Mouse (Mus musculus): ENCODE measurements around the gene Fos. TPM values are rescaled to one million over a fixed set of nuclear protein-coding genes. Genes with fewer than 3 reads are reported as not detected.
A peak's percentile ranks its signal among the peaks of the same experiment; 100 is the strongest.

Fos gene
- polyA plus RNA-seq, 1 experiment from 2014 or later, result 2.2 TPM

DNA sequence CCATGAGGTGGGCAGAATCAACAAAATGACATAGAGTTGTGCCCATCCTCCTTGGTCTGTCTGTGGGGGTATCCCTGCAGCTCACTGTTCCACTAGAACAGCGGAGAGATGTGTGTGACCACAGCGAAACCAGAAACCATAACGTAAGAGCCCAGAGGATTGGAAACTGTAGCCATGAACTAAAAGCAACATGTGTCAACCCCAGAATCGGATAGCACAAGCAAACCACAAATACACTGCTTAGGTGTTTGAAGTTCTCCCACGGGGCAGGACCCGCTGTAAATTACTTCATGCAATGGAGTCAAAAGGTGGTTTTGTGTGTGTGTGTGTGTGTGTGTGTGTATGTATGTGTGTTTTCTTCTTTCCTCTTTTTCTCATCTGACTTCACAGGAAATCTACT is 26.7 kb upstream of the Fos start:
- peaks cover 4% of the 10 kb centered on the region for H3K4me1 ChIP-seq
- H3K4me3 ChIP-seq, result no peak overlapping the region
- ATAC-seq (replicated peaks), result no peak
- H3K9me3 ChIP-seq, result no peaks in the 10 kb centered on the region
- H3K27ac ChIP-seq (replicated peaks), result no peak overlapping the region
- 92% methylated on average over 6 of the region's 6 CpGs for WGBS
- no peaks in the 10 kb centered on the region for H3K27me3 ChIP-seq
- H3K9ac ChIP-seq (replicated peaks), result no peak overlapping the region
- H3K36me3 ChIP-seq, result no peaks in the 10 kb centered on the region
- H3K4me2 ChIP-seq (replicated peaks), result no peak overlapping the region

DNA sequence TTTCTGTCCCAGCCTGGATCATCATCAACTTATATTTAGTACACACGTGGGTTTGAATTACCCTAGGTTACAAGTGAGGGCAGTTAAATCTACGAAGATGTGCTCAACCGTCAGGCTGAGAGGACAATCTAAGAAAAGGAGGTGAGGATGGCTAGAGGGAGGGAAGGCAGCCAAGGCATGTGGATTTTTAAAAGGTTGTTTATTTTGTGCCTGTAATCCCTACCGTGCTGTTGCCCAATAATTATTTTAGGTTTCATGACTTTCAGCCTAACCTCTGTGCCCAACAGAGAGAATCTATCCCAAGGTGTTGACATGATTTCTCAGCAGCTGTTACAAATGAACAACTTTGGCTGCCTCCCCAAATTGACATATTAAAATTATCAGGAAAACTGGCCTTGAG is 26.2 kb upstream of the Fos start:
- WGBS, result 78% methylated on average over 4 of the region's 4 CpGs
- H3K9ac ChIP-seq (replicated peaks), result no peak overlapping the region
- no peaks in the 10 kb centered on the region for H3K27me3 ChIP-seq
- no peak overlapping the region for H3K4me3 ChIP-seq
- no peak overlapping the region for H3K27ac ChIP-seq (replicated peaks)
- H3K9me3 ChIP-seq, result no peaks in the 10 kb centered on the region
- no peaks in the 10 kb centered on the region for H3K36me3 ChIP-seq
- H3K4me2 ChIP-seq (replicated peaks), result no peak overlapping the region
- no peak for ATAC-seq (replicated peaks)
- H3K4me1 ChIP-seq, result peaks cover 7% of the 10 kb centered on the region

DNA sequence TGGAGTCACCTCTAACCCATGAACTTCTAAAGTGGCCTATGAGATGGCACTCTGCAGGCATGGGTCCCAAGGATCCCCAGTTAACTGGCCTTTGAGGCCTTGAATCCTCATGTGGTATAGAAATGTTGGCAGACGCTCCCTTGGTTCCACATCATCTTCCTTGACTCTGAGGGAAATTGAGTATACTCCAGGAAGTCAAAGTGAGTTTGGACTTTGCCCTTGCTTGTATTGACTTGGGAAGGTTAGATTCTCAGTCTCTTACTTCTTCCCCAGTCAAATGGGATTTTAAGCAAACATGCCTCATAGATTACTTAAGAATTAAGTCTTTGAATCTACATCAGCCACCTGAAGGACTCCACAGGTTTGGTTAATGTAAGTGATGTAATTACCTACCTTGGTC is 24.2 kb upstream of the Fos start:
- ATAC-seq (replicated peaks), result no peak
- no peak overlapping the region for H3K4me3 ChIP-seq
- WGBS, result 91% methylated on average over 1 of the region's 1 CpGs

DNA sequence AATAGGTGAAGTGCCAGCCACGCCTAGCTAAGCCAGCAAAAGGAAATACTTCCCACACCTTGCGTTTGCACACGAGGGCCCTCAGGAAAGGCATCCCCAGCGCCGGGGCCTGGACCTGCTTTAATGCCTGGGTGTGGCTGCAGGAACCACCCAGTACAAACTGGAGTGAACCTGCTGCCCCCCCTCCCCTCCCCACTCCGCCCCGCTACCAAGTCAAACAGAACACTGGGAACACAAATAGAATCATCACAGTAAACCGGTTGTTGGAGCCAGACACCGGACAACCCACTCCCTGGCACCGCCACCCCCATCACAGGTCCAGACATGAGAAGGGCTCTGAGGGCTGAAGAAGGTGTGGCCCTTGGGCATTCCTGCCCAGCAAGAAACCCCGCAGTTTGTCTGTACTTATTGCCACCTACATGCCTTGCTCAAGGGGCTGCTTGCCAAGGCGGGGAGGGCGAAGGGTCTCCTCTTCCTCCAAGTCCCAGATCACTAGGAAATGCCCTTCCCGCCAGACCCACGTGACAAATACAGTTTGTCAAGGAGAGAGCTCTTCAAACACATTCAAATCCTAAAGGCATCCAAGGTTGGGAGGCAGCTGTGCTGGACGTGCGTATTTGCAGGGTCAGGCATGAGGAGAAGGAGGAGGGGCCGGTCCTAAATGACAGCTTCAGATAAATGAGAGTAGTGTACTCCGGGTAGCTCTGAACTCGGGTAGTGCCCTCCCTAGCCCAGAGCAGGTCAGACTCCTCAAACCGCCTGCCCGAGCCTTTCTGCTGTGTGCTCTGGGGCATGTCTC is 21.8 kb upstream of the Fos start:
- Histone ChIP-seq H3K9ac (replicated peaks) (no peak overlapping the region), H3K4me3 (no peak overlapping the region), H3K4me2 (replicated peaks) (no peak overlapping the region), H3K4me1 (peaks cover 28% of the 10 kb centered on the region), H3K9me3 (no peaks in the 10 kb centered on the region), H3K27ac (replicated peaks) (no peak overlapping the region), H3K27me3 (no peaks in the 10 kb centered on the region), H3K36me3 (no peaks in the 10 kb centered on the region)
- no peak for ATAC-seq (replicated peaks)
- WGBS, result 51% methylated on average over 22 of the region's 22 CpGs

More for the DNA sequence above, 24.2 kb upstream of the Fos start:
- H3K4me2 ChIP-seq (replicated peaks), result no peak overlapping the region
- H3K27me3 ChIP-seq, result no peaks in the 10 kb centered on the region
- H3K27ac ChIP-seq (replicated peaks), result no peak overlapping the region
- no peaks in the 10 kb centered on the region for H3K36me3 ChIP-seq
- H3K9me3 ChIP-seq, result no peaks in the 10 kb centered on the region
- peaks cover 12% of the 10 kb centered on the region for H3K4me1 ChIP-seq
- H3K9ac ChIP-seq (replicated peaks), result no peak overlapping the region

DNA sequence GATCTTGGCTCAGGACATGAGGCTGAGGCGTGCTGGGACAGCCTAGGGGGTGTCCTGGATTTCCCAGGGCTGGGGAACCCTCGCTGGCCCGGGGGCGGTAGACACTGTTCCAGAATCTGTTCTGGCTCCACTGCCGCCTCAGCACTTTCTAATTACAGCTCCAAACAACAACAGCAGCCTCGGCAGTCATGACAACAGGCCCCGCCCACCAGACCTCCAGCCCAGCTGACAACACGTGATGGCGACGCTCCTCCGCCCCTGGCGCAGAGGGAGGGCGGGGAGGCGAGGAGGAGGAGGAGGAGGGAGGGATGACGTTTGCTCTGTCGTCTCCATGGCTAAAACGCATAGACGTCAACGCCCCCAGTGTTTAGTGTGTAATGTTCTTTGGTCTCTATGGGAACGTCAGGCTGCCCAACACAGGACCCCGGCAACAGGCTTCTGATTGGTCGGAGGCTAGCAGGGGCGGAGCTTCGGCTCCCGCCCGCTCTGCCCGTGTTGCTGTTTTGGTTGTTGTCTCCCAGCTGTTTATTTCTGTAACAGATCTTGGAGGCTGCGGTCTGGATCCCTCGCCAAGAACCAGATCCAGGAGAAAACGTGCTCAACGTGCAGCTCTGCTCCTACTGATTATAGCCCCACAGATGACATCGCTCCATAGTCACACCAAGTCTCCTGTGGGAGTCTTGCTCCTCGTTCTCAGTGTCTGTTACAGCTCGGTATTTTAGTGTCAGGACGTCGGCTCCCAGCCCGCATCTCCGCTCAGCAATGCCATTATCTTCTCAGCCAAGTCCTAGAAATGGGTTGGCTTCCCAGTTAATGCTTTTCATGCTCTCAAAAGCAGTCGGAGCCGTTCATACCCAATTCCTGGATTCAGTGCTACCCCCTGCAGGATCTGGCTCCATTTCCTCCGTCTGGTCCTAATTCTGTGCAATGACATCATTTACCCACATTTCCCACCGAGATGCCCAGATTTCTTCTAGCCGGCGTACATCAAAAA is 18.3 kb upstream of the Fos start:
- peak; percentile 99 for ATAC-seq (replicated peaks)

DNA sequence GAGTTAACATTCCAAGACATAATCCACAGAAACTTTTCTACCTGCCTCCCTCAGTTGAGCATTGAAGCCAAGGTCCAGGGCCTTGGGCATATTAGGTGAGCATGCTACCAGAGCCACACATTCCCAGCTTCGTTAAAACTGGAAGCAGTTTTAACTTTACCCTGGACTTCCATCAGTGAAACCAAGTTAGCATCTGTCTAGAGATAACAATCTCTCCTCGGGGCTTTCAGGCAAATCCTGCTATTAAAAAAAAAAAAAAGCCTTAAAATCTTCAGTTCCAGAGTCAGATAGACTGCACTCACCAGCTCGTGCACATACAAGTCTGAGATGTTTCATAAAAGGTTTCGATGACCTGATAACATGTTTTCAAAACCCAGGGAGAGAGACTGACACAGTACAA is 17.4 kb upstream of the Fos start:
- Histone ChIP-seq H3K4me3 (no peak overlapping the region), H3K4me2 (replicated peaks) (peak overlapping the region; percentile 63; the same call in 1 of the 2 replicates), H3K9me3 (no peaks in the 10 kb centered on the region), H3K27ac (replicated peaks) (peak overlapping the region; percentile 92), H3K4me1 (peaks cover 28% of the 10 kb centered on the region), H3K27me3 (no peaks in the 10 kb centered on the region), H3K36me3 (no peaks in the 10 kb centered on the region), H3K9ac (replicated peaks) (0 out of 2 replicates have a peak overlapping the region, but pooled peaks have one; percentile 48)
- WGBS, result 74% methylated on average over 4 of the region's 4 CpGs
- no peak for ATAC-seq (replicated peaks)

More for the DNA sequence above, 18.3 kb upstream of the Fos start:
- Histone ChIP-seq H3K4me1 (peaks cover 28% of the 10 kb centered on the region), H3K4me2 (replicated peaks) (peak overlapping the region; percentile 63), H3K27ac (replicated peaks) (peak overlapping the region; percentile 92), H3K9ac (replicated peaks) (peak overlapping the region; percentile 48), H3K4me3 (peak overlapping the region; percentile 47), H3K36me3 (no peaks in the 10 kb centered on the region), H3K27me3 (no peaks in the 10 kb centered on the region), H3K9me3 (no peaks in the 10 kb centered on the region)
- under 1% methylated on average over 44 of the region's 44 CpGs for WGBS

DNA sequence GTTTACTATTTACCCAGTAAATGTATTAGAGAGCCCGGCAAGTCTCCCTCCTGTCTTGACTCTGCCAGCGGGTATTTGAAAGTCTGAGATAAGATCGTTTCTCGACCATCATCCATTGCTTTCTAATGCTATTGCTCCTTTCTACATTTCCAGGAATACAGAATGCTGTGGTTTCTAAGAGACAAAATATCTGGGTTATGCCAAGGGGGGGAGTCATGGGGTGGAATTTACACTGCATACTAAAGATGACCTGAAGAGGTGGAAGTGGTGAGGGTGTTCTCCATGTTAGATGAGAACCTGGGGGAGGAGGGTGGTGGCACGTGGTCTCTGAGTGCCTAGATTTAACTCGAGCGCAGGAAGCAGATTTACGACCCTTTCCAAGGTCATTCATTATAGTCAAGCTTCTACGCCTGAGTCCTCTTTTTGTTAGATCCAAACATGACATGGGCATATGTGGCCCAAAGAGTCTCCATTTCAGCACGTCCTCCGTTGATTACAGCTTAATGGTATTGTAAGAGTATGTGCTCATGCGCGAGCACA is 16.7 kb upstream of the Fos start:
- no peak overlapping the region for H3K4me3 ChIP-seq
- H3K4me1 ChIP-seq, result peaks cover 24% of the 10 kb centered on the region
- no peak overlapping the region for H3K9ac ChIP-seq (replicated peaks)
- no peak overlapping the region for H3K4me2 ChIP-seq (replicated peaks)
- H3K27ac ChIP-seq (replicated peaks), result no peak overlapping the region
- H3K27me3 ChIP-seq, result no peaks in the 10 kb centered on the region
- 81% methylated on average over 13 of the region's 13 CpGs for WGBS
- H3K36me3 ChIP-seq, result no peaks in the 10 kb centered on the region
- H3K9me3 ChIP-seq, result no peaks in the 10 kb centered on the region
- no peak for ATAC-seq (replicated peaks)

DNA sequence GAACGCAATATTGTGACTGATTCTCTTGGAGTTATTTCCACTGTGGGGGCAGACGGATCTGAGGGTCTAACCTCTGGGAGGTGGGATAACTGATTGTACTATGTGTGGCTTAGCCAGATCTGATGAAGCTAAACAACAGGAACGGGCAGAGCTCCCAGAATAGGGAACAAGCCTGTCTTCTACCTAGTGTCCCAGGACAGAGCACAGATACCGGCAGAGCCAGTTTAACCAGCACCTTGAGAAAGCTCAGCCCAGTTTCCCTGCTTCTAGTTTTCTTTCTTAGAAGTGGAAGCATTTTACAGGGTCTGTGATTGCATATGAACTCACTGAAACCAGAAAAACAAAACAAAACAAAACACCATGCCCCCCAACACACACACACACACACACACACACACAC is 13.9 kb upstream of the Fos start:
- no peak overlapping the region for H3K9ac ChIP-seq (replicated peaks)

DNA sequence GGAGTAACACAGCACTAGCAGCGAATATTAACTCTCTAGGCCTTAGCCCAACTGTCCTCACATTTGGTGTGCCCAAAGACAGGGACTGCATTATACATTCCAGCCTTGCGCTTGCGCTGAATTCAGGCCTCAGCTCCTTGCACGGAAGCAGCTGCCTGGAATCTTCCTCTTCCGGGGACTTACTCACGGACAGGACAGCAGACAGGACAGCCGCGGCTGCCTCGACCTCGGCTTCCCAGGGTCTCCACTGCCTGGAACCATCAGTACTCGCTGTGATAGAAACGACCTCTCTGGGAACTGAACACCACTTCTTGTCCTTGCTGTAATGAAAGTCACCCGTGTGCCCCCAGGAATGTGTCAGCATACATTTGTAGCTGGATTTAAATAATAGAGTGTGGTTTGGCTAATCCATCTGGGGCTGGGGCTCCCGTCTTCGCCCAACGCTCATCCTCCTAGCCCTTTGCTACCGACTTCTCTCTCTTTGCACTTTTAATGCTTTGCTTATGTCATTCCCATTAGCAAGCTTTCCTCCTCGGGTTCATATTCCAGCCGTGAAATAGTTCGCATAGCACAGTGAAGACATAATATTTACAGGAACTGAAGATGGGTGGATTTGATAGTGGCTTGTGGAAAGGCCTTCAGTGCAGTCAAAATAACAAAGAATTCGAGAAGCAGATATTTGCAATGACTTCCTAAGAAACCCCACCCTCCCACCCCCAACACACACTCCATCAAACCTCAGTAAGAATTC is 11.6 kb upstream of the Fos start:
- no peak overlapping the region for H3K9ac ChIP-seq (replicated peaks)
- H3K36me3 ChIP-seq, result no peaks in the 10 kb centered on the region

More for the DNA sequence above, 13.9 kb upstream of the Fos start:
- Histone ChIP-seq H3K36me3 (no peaks in the 10 kb centered on the region), H3K4me3 (no peak overlapping the region), H3K9me3 (no peaks in the 10 kb centered on the region), H3K27me3 (no peaks in the 10 kb centered on the region), H3K27ac (replicated peaks) (no peak overlapping the region), H3K4me1 (peaks cover 13% of the 10 kb centered on the region), H3K4me2 (replicated peaks) (no peak overlapping the region)
- 78% methylated on average over 4 of the region's 4 CpGs for WGBS
- ATAC-seq (replicated peaks), result no peak

DNA sequence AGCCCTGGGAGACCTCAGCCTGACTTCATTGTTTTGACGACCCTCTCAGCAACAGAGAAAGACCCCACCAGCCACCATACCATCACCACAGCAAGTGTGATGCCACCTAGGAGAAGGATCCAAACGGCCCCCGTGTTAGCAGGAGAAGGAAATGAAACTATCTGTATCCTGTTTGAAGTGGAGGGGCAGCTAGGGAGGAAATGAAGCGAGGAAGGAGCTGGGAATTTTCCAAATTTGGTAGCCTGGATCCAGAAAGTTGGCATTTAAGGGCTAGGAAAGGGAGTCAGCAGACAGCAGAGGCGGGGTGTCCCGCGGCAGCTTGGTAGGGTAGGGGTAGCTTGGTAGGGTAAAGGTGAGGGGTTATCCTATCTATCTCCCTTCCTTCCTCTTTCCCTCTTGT is 10.9 kb upstream of the Fos start:
- WGBS, result 69% methylated on average over 7 of the region's 7 CpGs
- Histone ChIP-seq H3K36me3 (no peaks in the 10 kb centered on the region), H3K4me3 (no peak overlapping the region), H3K9ac (replicated peaks) (no peak overlapping the region), H3K4me1 (peaks cover 4% of the 10 kb centered on the region), H3K27ac (replicated peaks) (no peak overlapping the region), H3K27me3 (no peaks in the 10 kb centered on the region), H3K9me3 (no peaks in the 10 kb centered on the region), H3K4me2 (replicated peaks) (no peak overlapping the region)
- ATAC-seq (replicated peaks), result no peak

More for the DNA sequence above, 11.6 kb upstream of the Fos start:
- Histone ChIP-seq H3K4me1 (no peaks in the 10 kb centered on the region), H3K4me2 (replicated peaks) (no peak overlapping the region), H3K9me3 (no peaks in the 10 kb centered on the region), H3K27me3 (no peaks in the 10 kb centered on the region), H3K4me3 (no peak overlapping the region), H3K27ac (replicated peaks) (no peak overlapping the region)
- ATAC-seq (replicated peaks), result no peak
- WGBS, result 61% methylated on average over 21 of the region's 21 CpGs

DNA sequence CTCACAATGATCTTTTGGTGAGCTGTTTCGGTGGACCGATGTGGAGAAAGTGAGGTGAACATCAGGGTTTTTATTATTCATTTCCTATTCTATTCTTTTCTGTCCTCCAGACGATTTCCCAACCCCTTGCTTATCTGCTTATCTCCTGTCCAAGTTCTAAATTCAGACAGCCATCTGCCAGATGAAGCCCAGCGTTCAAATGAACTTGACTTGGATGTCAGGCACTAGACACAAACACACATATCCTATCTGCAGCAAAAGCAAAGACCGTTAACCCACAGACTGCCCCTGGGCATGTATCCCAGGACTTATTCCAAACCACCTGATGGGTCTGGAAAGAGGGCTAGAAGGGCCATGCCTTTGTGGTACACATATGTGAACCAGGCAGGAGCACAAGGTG is 9.3 kb upstream of the Fos start:
- Histone ChIP-seq H3K4me3 (no peak overlapping the region), H3K27me3 (no peaks in the 10 kb centered on the region), H3K9ac (replicated peaks) (no peak overlapping the region), H3K36me3 (no peaks in the 10 kb centered on the region), H3K4me1 (peaks cover 10% of the 10 kb centered on the region), H3K4me2 (replicated peaks) (no peak overlapping the region), H3K9me3 (no peaks in the 10 kb centered on the region), H3K27ac (replicated peaks) (no peak overlapping the region)
- ATAC-seq (replicated peaks), result no peak
- 85% methylated on average over 5 of the region's 5 CpGs for WGBS

Measured in forebrain, embryonic 15.5 days (tissue).